Mouse (Mus musculus) CH12.LX (cell line): ENCODE measurements around the gene Gm10762.

Experiments
- CHD2 ChIP-seq: IDR thresholded peaks from 2 replicates; pipeline ENCODE4 v1.6.1; 2011; ENCODE audit warnings: low read length, improper control_type of control experiment
- CTCF ChIP-seq, 2 experiments: IDR thresholded peaks in 1 of 2; conservative IDR thresholded peaks in 1 of 2; 2 replicates each; pipeline ENCODE4 v1.5.1; 2011 to 2012; ENCODE audit warnings: low read depth in 2 of 2, low read length in 2 of 2, improper control_type of control experiment in 1 of 2, inconsistent platforms in 1 of 2, mild to moderate bottlenecking in 1 of 2, moderate library complexity in 1 of 2
- JUN ChIP-seq: IDR thresholded peaks from 2 replicates; pipeline ENCODE4 v1.6.1; 2011; ENCODE audit warnings: low read depth, mild to moderate bottlenecking, low read length, improper control_type of control experiment, moderate library complexity; ENCODE audit not compliant: insufficient read depth
- JUND ChIP-seq: conservative IDR thresholded peaks from 2 replicates; pipeline ENCODE4 v1.6.1; 2011; ENCODE audit warnings: low read depth, low read length, improper control_type of control experiment
- PAX5 ChIP-seq: IDR thresholded peaks from 2 replicates; pipeline ENCODE4 v1.6.1; 2012; ENCODE audit warnings: low read length, inconsistent platforms, mixed read lengths
- POLR2A ChIP-seq: IDR thresholded peaks from 2 replicates; pipeline ENCODE4 v1.6.1; 2011; ENCODE audit warnings: low read depth, mild to moderate bottlenecking, improper control_type of control experiment, low read length
- RCOR1 ChIP-seq: conservative IDR thresholded peaks from 2 replicates; pipeline ENCODE4 v1.6.1; 2012; ENCODE audit warnings: low read depth, mild to moderate bottlenecking, inconsistent platforms, low read length, improper control_type of control experiment
- TBP ChIP-seq: conservative IDR thresholded peaks from 2 replicates; pipeline ENCODE4 v1.6.1; 2011; ENCODE audit warnings: low read depth, low read length, improper control_type of control experiment

- no peak for TF ChIP-seq TBP
- TF ChIP-seq JUN = no peak
- no peak for TF ChIP-seq CTCF (conservative IDR thresholded peaks at IDR 0.05 in 1 of 2, IDR thresholded peaks at IDR 0.05 in 1 of 2; ENCODE audit: low read depth in 2 of 2, low read length in 2 of 2)
- TF ChIP-seq PAX5 = no peak
- no peak for TF ChIP-seq CHD2
- no peak for TF ChIP-seq JUND
- no peak for TF ChIP-seq POLR2A
- TF ChIP-seq RCOR1 = no peak
Measured at GRCm38 (mm10) chr2:128968475-128969083, 1.1 kb upstream of the Gm10762 start.
